Mouse (Mus musculus) heart, adult 2 months (tissue): ENCODE data around the gene Pde8b. TPM values are rescaled to one million over a fixed set of nuclear protein-coding genes. Genes with fewer than 3 reads are reported as not detected.
"Not testable (repeated sequence)": the region's sequence is repeated elsewhere in the genome, so short reads cannot be mapped to it uniquely, and the experiment has no call there.

Experiments
- DNase-seq, 2 experiments: peaks; one replicate each; pipeline ENCODE4 v3.0.0; 2021
- H3K27ac ChIP-seq: fragments of 200-600 bp; 2 replicates; pipeline ENCODE4 v1.8.1; 2022
- H3K27me3 ChIP-seq: fragments of 200-500 bp; 2 replicates; pipeline ENCODE4 v1.6.1; 2012; ENCODE audit warnings: mild to moderate bottlenecking, low read length, inconsistent platforms, mixed read lengths; ENCODE audit not compliant: control insufficient read depth, insufficient read depth
- H3K36me3 ChIP-seq: fragments of 200-500 bp; 2 replicates; pipeline ENCODE4 v1.6.1; 2012; ENCODE audit warnings: low read length, inconsistent platforms; ENCODE audit not compliant: control insufficient read depth, insufficient read depth
- H3K4me1 ChIP-seq: fragments of 200-500 bp; 2 replicates; pipeline ENCODE4 v1.6.1; 2011; ENCODE audit warnings: low read length; ENCODE audit not compliant: control insufficient read depth, insufficient read depth
- H3K4me3 ChIP-seq: fragments of 200-600 bp; 2 replicates; pipeline ENCODE4 v1.8.1; 2022
- H3K79me2 ChIP-seq: fragments of 200-500 bp; replicated peaks from 2 replicates; pipeline ENCODE4 v1.6.1; 2012; ENCODE audit warnings: mild to moderate bottlenecking, inconsistent platforms, low read length, moderate library complexity, mixed read lengths; ENCODE audit not compliant: control insufficient read depth, insufficient read depth
- H3K9ac ChIP-seq: fragments of 200-500 bp; 2 replicates; pipeline ENCODE4 v1.6.1; 2012; ENCODE audit warnings: low read depth, mild to moderate bottlenecking, control low read depth, inconsistent platforms, low read length, mixed read lengths
- CTCF ChIP-seq: fragments of 200-600 bp; IDR thresholded peaks from 2 replicates; pipeline ENCODE4 v1.8.1; 2022; ENCODE audit warnings: antibody characterized with exemption, mild to moderate bottlenecking, moderate library complexity
- EP300 ChIP-seq: fragments of 200-500 bp; IDR thresholded peaks from 2 replicates; pipeline ENCODE4 v1.6.1; 2011; ENCODE audit warnings: low read depth, low read length, control low read depth; ENCODE audit not compliant: insufficient read depth
- POLR2A ChIP-seq: fragments of 200-500 bp; IDR thresholded peaks from 2 replicates; pipeline ENCODE4 v1.6.1; 2011; ENCODE audit warnings: mild to moderate bottlenecking, low read depth, low read length, control low read depth; ENCODE audit not compliant: insufficient read depth
- WGBS: fragments of 180-500 bp; shearing (Covaris S2); methylation state at CpG from one replicate; pipeline ENCODE4 v1.1.7; 2018; 5-methylcytosine and 5-hydroxymethylcytosine counted together
- intact Hi-C: fragments of 180-260 bp; cut with DNase I; formaldehyde crosslinking; loops from one replicate; pipeline ENCODE4 v1.15.1; 2025
- polyA plus RNA-seq: library from polyadenylated mRNA; depleted of rRNA; stranded (reverse); fragments of >200 nt; gene quantifications from 2 replicates; pipeline ENCODE4 v1.2.3, GENCODE M21; 2012
- total RNA-seq, 2 experiments: library from RNA; stranded (reverse); gene quantifications; 2 replicates each; pipeline ENCODE4 v1.2.3; 2021

The Pde8b gene
- total and polyA plus RNA-seq, 3 experiments = 1.7 to 5.0 (median 2.6) TPM

DNA sequence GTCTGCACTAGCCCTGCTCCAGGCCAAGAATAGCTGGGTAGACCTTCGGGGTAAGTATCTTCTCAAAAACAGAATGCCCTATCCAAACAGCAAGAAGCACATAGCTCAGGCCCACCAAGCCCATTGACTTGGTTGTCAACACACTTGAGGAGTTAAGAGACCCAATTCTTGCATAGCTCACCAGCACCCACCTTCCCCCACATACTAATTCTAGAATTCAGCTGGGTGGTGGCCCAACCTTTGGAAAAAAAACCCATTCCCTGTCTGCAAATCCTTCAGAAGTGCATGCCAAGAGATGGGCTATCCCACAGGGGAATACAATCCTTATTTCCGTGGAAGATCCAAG, 26.7 kb downstream of the Pde8b start:
- 49% methylated on average over 2 of the region's 2 CpGs for WGBS

DNA sequence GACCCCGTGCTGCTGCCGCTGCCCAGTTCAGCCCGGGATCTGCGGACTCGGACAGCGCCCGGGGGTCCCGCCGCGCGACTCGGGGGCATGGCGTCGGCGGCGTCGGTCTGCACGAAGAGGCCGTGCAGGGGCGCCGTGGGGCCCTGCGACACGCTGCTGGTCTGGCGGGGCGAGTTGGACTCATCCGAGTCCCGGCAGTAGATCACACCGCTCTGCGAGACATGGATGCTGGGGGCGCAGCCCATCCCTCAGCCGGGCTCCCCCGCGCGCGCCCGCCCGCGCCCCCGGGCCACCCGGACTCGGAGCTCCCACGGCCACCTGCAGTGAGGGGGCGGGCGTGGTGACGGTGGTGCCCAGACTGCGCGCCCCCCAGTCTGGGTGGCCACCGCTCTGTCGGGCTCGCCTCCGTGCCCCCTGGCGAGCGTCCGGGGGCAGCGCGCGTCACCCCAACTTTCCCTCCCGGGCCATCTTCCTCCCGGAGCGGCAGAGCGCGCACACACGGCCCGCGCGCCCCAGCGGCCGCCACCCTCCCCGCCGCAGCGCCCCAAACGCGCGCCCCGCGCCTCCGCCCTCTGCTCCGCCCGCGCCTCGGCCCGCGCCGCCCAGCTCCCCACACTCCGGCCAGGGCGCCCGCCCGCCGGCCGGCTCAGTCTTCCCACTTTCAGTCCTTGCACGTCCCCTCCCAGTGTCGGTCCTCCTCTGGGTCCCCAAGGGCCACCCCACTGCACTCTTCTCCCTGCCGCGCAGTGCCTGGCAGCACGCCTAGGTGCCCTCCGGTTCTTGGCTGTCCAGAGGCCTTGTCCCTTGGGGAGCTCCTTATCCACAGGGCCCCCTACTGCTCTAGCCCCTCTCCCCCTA, 27.3 kb downstream of the Pde8b start:
- WGBS = 2% methylated on average over 69 of the region's 96 CpGs
- Histone ChIP-seq H3K36me3 (no peaks in the 10 kb centered on the region), H3K27ac (peak overlapping the region; percentile 23), H3K4me3 (peak overlapping the region; percentile 44), H3K79me2 (no peaks in the 10 kb centered on the region), H3K9ac (peak overlapping the region; percentile 50), H3K4me1 (no peaks in the 10 kb centered on the region), H3K27me3 (peaks cover 4% of the 10 kb centered on the region)
- TF ChIP-seq CTCF (no peak), EP300 (no peak), POLR2A (no peak)
- DNase-seq = peak; percentile 41 to 49
- intact Hi-C loops = no loop called here

More for the DNA sequence above, 26.7 kb downstream of the Pde8b start:
- Histone ChIP-seq H3K9ac (no peak overlapping the region), H3K4me1 (no peaks in the 10 kb centered on the region), H3K27ac (no peak overlapping the region; the same call in 1 of the 2 replicates), H3K27me3 (peaks cover 4% of the 10 kb centered on the region), H3K79me2 (no peaks in the 10 kb centered on the region), H3K4me3 (no peak overlapping the region), H3K36me3 (no peaks in the 10 kb centered on the region)
- no peak for TF ChIP-seq EP300
- TF ChIP-seq CTCF = no peak
- TF ChIP-seq POLR2A = no peak
- intact Hi-C loops = no loop called here
- no peak for DNase-seq

DNA sequence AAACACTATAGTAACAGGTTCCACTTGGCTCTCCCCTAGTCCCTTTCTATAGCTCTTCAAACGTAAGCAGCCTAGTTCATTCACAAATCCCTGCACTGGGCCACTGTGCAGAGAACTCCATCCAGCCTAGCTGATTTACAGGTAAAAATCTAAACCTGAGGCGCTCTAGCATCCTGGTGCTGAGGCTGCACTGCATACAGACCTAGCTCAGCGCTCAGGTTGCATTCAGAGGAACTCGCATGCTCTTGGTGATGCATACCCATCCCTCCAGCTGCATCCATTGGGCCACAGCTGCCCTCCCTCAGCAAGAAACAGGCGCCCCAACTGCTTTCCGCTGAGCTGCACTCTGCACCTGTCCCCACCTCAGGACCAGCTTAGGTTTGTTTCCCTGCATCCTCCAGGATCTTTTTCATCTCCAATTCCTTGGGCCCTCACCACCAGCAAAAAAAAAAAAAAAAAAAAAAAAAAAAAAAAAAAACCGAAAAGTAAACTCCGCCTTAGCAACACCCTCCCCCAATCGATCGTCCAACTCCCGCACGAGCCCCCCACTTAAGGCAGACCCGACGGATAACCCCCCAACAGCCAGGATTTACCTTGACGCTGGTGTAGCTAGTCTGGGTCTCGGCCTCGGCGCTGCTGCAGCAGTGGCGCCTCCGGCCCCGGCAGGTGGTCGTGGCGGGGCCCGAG, 28.1 kb downstream of the Pde8b start:
- TF ChIP-seq EP300 (no peak), POLR2A (no peak), CTCF (no peak)
- intact Hi-C loops = no loop called here
- Histone ChIP-seq H3K36me3 (no peaks in the 10 kb centered on the region), H3K79me2 (no peaks in the 10 kb centered on the region), H3K9ac (peak overlapping the region; percentile 50), H3K27ac (no peak overlapping the region), H3K27me3 (peaks cover 4% of the 10 kb centered on the region), H3K4me3 (peak overlapping the region; percentile 44), H3K4me1 (no peaks in the 10 kb centered on the region)
- 5% methylated on average over 24 of the region's 24 CpGs for WGBS
- DNase-seq = no peak

DNA sequence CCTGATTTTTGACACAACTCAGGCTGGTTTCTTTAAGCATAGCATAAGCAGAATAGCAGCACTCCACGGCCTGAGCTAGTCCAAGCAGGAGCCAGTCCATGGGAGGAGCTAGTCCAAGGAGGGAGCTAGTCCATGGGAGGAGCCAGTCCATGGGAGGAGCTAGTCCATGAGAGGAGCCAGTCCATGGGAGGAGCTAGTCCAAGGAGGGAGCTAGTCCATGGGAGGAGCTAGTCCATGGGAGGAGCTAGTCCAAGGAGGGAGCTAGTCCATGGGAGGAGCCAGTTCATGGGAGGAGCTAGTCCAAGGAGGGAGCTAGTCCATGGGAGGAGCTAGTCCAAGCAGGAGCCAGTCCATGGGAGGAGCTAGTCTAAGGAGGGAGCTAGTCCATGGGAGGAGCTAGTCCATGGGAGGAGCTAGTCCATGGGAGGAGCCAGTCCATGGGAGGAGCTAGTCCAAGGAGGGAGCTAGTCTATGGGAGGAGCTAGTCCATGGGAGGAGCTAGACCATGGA, 34.4 kb downstream of the Pde8b start:
- H3K4me1 ChIP-seq, H3K27ac ChIP-seq, H3K36me3 ChIP-seq, H3K4me3 ChIP-seq, H3K9ac ChIP-seq, DNase-seq, H3K27me3 ChIP-seq, H3K79me2 ChIP-seq: not testable (repeated sequence)
- intact Hi-C loops = loop anchor here (5.0 kb wide), 1 partner anchor 38 kb away; no protein-coding TSS in a partner anchor
- 53% methylated on average over 1 of the region's 1 CpGs for WGBS

DNA sequence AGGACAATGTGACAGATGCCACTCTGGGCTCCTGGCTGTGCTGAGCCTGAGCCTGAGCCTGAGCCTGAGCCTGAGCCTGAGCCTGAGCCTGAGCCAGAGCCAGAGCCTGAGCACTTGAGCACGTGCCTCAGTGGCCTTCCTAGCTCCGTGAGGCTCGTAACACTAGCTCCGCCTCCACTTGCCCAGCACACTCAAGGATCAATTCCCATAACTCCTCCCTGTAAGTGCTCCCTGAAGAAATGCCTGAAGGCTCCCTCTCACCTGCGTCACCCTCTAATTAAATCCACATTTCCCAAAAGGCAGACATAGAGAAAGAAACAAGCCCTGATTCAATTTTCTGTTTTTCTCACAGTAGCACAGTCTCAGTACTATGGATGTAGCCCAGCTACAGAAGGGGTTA, 37.8 kb downstream of the Pde8b start:
- TF ChIP-seq CTCF = no peak
- TF ChIP-seq EP300 = no peak
- no peak for TF ChIP-seq POLR2A
- Histone ChIP-seq H3K36me3 (no peaks in the 10 kb centered on the region), H3K27me3 (no peaks in the 10 kb centered on the region), H3K27ac (no peak overlapping the region), H3K4me1 (no peaks in the 10 kb centered on the region), H3K79me2 (no peaks in the 10 kb centered on the region), H3K4me3 (no peak overlapping the region), H3K9ac (no peak overlapping the region)
- 61% methylated on average over 5 of the region's 5 CpGs for WGBS
- intact Hi-C loops = no loop called here
- no peak for DNase-seq

DNA sequence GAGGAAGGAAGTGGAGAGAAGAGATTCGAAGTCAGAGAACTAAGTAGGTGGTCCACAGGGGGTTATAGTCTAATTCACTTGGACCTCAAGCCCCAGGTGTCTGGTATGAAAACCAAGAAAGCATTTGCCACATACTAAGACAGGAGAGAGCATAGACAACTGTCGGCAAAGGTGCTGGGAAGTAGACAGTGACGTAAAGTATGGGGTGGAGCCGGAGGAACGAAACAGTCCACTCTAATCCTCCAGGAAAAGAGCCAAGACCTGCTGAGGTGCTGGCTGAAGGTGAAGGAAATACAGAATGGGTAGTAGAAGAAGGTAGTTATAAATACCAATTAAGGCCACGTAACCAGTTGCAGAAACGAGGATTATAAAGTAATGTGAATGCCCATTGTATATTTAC, 42.8 kb downstream of the Pde8b start:
- H3K36me3 ChIP-seq, H3K27me3 ChIP-seq, H3K27ac ChIP-seq, intact Hi-C loops, H3K79me2 ChIP-seq, H3K4me1 ChIP-seq, H3K9ac ChIP-seq, H3K4me3 ChIP-seq, DNase-seq: not testable (repeated sequence)
- 81% methylated on average over 7 of the region's 7 CpGs for WGBS
